Mouse (Mus musculus) hindbrain, embryonic 16.5 days (tissue): ENCODE measurements at regions not wholly inside any gene's neighbourhood (a gene's known extent, or its start where the extent isn't known, plus 50 kb on each side); places are given as distances from the start of the nearest gene placed in this dataset.

ENCODE experiments used
- ATAC-seq: fragments of 200-750 bp; cut with Nextera tagmentation; 2 replicates; pipeline ENCODE4 v1.8.0; 2017; ENCODE audit warnings: moderate TSS enrichment, moderate library complexity
- H3K27ac ChIP-seq: fragments of 300-500 bp; sonication (generic); 2 replicates; pipeline ENCODE4 v1.5.1; 2014; ENCODE audit warnings: low read depth, mild to moderate bottlenecking, control low read depth, low read length, moderate library complexity
- H3K27me3 ChIP-seq: fragments of 300-500 bp; sonication (generic); replicated peaks from 2 replicates; pipeline ENCODE4 v1.6.1; 2014; ENCODE audit warnings: low read length; ENCODE audit not compliant: control insufficient read depth, insufficient read depth
- H3K36me3 ChIP-seq: fragments of 300-500 bp; sonication (generic); 2 replicates; pipeline ENCODE4 v1.6.1; 2014; ENCODE audit warnings: mild to moderate bottlenecking, low read length, moderate library complexity, mixed read lengths; ENCODE audit not compliant: control insufficient read depth, insufficient read depth
- H3K4me1 ChIP-seq: fragments of 300-500 bp; sonication (generic); 2 replicates; pipeline ENCODE4 v1.6.1; 2014; ENCODE audit warnings: low read depth, low read length; ENCODE audit not compliant: control insufficient read depth, insufficient read depth
- H3K4me2 ChIP-seq: fragments of 300-500 bp; sonication (generic); 2 replicates; pipeline ENCODE4 v1.6.1; 2014; ENCODE audit warnings: mild to moderate bottlenecking, low read length, control low read depth, moderate library complexity
- H3K4me3 ChIP-seq: fragments of 300-500 bp; sonication (generic); 2 replicates; pipeline ENCODE4 v1.5.1; 2014; ENCODE audit warnings: mild to moderate bottlenecking, low read length, control low read depth, moderate library complexity
- H3K9ac ChIP-seq: fragments of 300-500 bp; sonication (generic); 2 replicates; pipeline ENCODE4 v1.6.1; 2014; ENCODE audit warnings: low read depth, mild to moderate bottlenecking, control low read depth, low read length, moderate library complexity
- H3K9me3 ChIP-seq: fragments of 300-500 bp; sonication (generic); 2 replicates; pipeline ENCODE4 v1.6.1; 2014; ENCODE audit warnings: mild to moderate bottlenecking, low read length, moderate library complexity; ENCODE audit not compliant: control insufficient read depth
- WGBS: fragments of 180-500 bp; shearing (Covaris S2); extraction: QIAGEN DNeasy Blood & Tissue Kit; methylation state at CpG from one replicate; pipeline ENCODE4 v1.1.7; 2014; 5-methylcytosine and 5-hydroxymethylcytosine counted together

GRCm38 (mm10) chr15:56518379-56518778, 959.0 kb downstream of the Slc22a22 start:
- no peak overlapping the region for H3K4me3 ChIP-seq
- no peaks in the 10 kb centered on the region for H3K27me3 ChIP-seq
- 90% methylated on average over 1 of the region's 1 CpGs for WGBS
- H3K9ac ChIP-seq, result no peak overlapping the region
- H3K4me1 ChIP-seq, result no peaks in the 10 kb centered on the region
- no peak for ATAC-seq
- H3K4me2 ChIP-seq, result no peak overlapping the region
- no peaks in the 10 kb centered on the region for H3K36me3 ChIP-seq
- H3K9me3 ChIP-seq, result no peaks in the 10 kb centered on the region
- no peak overlapping the region for H3K27ac ChIP-seq

- H3K4me2 ChIP-seq, result no peak overlapping the region
- H3K4me1 ChIP-seq, result no peaks in the 10 kb centered on the region
- H3K27ac ChIP-seq, result no peak overlapping the region
- H3K9me3 ChIP-seq, result no peaks in the 10 kb centered on the region
- no peak overlapping the region for H3K9ac ChIP-seq
- 87% methylated on average over 2 of the region's 2 CpGs for WGBS
- H3K4me3 ChIP-seq, result no peak overlapping the region
- ATAC-seq, result no peak
- no peaks in the 10 kb centered on the region for H3K27me3 ChIP-seq
- H3K36me3 ChIP-seq, result no peaks in the 10 kb centered on the region
Observed at GRCm38 (mm10) chr15:56516095-56516494, 961.3 kb downstream of the Slc22a22 start.

- WGBS, result 82% methylated on average over 3 of the region's 3 CpGs
- ATAC-seq, result no peak
- Histone ChIP-seq H3K27ac (no peak overlapping the region), H3K36me3 (no peaks in the 10 kb centered on the region), H3K9me3 (no peaks in the 10 kb centered on the region), H3K4me2 (no peak overlapping the region), H3K9ac (no peak overlapping the region), H3K4me3 (no peak overlapping the region), H3K4me1 (no peaks in the 10 kb centered on the region), H3K27me3 (no peaks in the 10 kb centered on the region)
Observed at GRCm38 (mm10) chr15:56498774-56499173, 978.7 kb downstream of the Slc22a22 start.

GRCm38 (mm10) chr15:56497757-56498156, 979.7 kb downstream of the Slc22a22 start:
- Histone ChIP-seq H3K9me3 (no peaks in the 10 kb centered on the region), H3K4me2 (no peak overlapping the region), H3K27me3 (no peaks in the 10 kb centered on the region), H3K4me1 (no peaks in the 10 kb centered on the region), H3K4me3 (no peak overlapping the region), H3K36me3 (no peaks in the 10 kb centered on the region), H3K27ac (no peak overlapping the region), H3K9ac (no peak overlapping the region)
- ATAC-seq, result no peak
- WGBS, result 71% methylated on average over 4 of the region's 4 CpGs

- H3K4me3 ChIP-seq, result no peak overlapping the region
- no peak overlapping the region for H3K9ac ChIP-seq
- H3K27ac ChIP-seq, result no peak overlapping the region
- H3K9me3 ChIP-seq, result no peaks in the 10 kb centered on the region
- H3K36me3 ChIP-seq, result no peaks in the 10 kb centered on the region
- no peaks in the 10 kb centered on the region for H3K4me1 ChIP-seq
- WGBS, result 82% methylated on average over 2 of the region's 2 CpGs
- no peak overlapping the region for H3K4me2 ChIP-seq
- ATAC-seq, result no peak
- H3K27me3 ChIP-seq, result no peaks in the 10 kb centered on the region
Observed at GRCm38 (mm10) chr15:56496355-56496754, 981.1 kb downstream of the Slc22a22 start.

GRCm38 (mm10) chr15:56485931-56486330, 991.5 kb downstream of the Slc22a22 start:
- 85% methylated on average over 3 of the region's 3 CpGs for WGBS

GRCm38 (mm10) chr15:56484693-56485092, 992.7 kb downstream of the Slc22a22 start:
- H3K9ac ChIP-seq, result no peak overlapping the region
- ATAC-seq, result no peak
- no peak overlapping the region for H3K4me2 ChIP-seq
- H3K27ac ChIP-seq, result no peak overlapping the region
- no peaks in the 10 kb centered on the region for H3K9me3 ChIP-seq
- WGBS, result 81% methylated on average over 3 of the region's 3 CpGs
- H3K36me3 ChIP-seq, result no peaks in the 10 kb centered on the region
- no peaks in the 10 kb centered on the region for H3K27me3 ChIP-seq
- H3K4me3 ChIP-seq, result no peak overlapping the region
- no peaks in the 10 kb centered on the region for H3K4me1 ChIP-seq

More at GRCm38 (mm10) chr15:56485931-56486330, 991.5 kb downstream of the Slc22a22 start:
- no peaks in the 10 kb centered on the region for H3K4me1 ChIP-seq
- no peak overlapping the region for H3K27ac ChIP-seq
- ATAC-seq, result no peak
- no peak overlapping the region for H3K9ac ChIP-seq
- H3K27me3 ChIP-seq, result no peaks in the 10 kb centered on the region
- H3K36me3 ChIP-seq, result no peaks in the 10 kb centered on the region
- H3K4me3 ChIP-seq, result no peak overlapping the region
- no peaks in the 10 kb centered on the region for H3K9me3 ChIP-seq
- H3K4me2 ChIP-seq, result no peak overlapping the region

- no peaks in the 10 kb centered on the region for H3K9me3 ChIP-seq
- H3K27me3 ChIP-seq, result no peaks in the 10 kb centered on the region
- H3K36me3 ChIP-seq, result no peaks in the 10 kb centered on the region
- no peak overlapping the region for H3K4me2 ChIP-seq
- no peak overlapping the region for H3K27ac ChIP-seq
- H3K9ac ChIP-seq, result no peak overlapping the region
- ATAC-seq, result no peak
- no peak overlapping the region for H3K4me3 ChIP-seq
- H3K4me1 ChIP-seq, result no peaks in the 10 kb centered on the region
Observed at GRCm38 (mm10) chr15:56479682-56480081, 997.7 kb downstream of the Slc22a22 start.

- Histone ChIP-seq H3K9me3 (no peaks in the 10 kb centered on the region), H3K36me3 (no peaks in the 10 kb centered on the region), H3K27ac (no peak overlapping the region), H3K4me3 (no peak overlapping the region), H3K9ac (no peak overlapping the region), H3K27me3 (no peaks in the 10 kb centered on the region), H3K4me2 (no peak overlapping the region), H3K4me1 (no peaks in the 10 kb centered on the region)
- 77% methylated on average over 3 of the region's 3 CpGs for WGBS
- no peak for ATAC-seq
Observed at GRCm38 (mm10) chr15:56479015-56479414, 998.4 kb downstream of the Slc22a22 start.

GRCm38 (mm10) chr15:56473679-56474078, 1003.7 kb downstream of the Slc22a22 start:
- ATAC-seq, result no peak
- Histone ChIP-seq H3K9me3 (no peaks in the 10 kb centered on the region), H3K27ac (no peak overlapping the region), H3K9ac (no peak overlapping the region), H3K27me3 (no peaks in the 10 kb centered on the region), H3K36me3 (no peaks in the 10 kb centered on the region), H3K4me1 (no peaks in the 10 kb centered on the region), H3K4me3 (no peak overlapping the region), H3K4me2 (no peak overlapping the region)
- WGBS, result 95% methylated on average over 1 of the region's 1 CpGs
